Mouse (Mus musculus): ENCODE data around the gene Traip. TPM values are rescaled to one million over a fixed set of nuclear protein-coding genes. Genes with fewer than 3 reads are reported as not detected.

The Traip gene
- polyA plus RNA-seq, 1 experiment from 2014 or later, result 20.4 TPM

- ATAC-seq (ENCODE audit: insufficient read depth, low FRiP score), result peak; percentile 76
- H3K4me3 ChIP-seq (replicated peaks; ENCODE audit: low read length), result peak overlapping the region; percentile 60
- WGBS, result 57% methylated on average over 15 of the region's 15 CpGs
- peaks cover 37% of the 10 kb centered on the region for H3K4me1 ChIP-seq (ENCODE audit: control insufficient read depth, insufficient read depth, low read length)
- H3K9ac ChIP-seq (ENCODE audit: low read length), result peak overlapping the region; percentile 82
- H3K9me3 ChIP-seq (replicated peaks; ENCODE audit: control insufficient read depth, low read length), result no peaks in the 10 kb centered on the region
- H3K27me3 ChIP-seq (ENCODE audit: control insufficient read depth, insufficient read depth, low read length), result no peaks in the 10 kb centered on the region
- H3K27ac ChIP-seq (ENCODE audit: low read length), result peak overlapping the region; percentile 95
- H3K4me2 ChIP-seq (ENCODE audit: low read depth, low read length), result peak overlapping the region; percentile 76
- peaks cover 4% of the 10 kb centered on the region; the same call in 1 of the 2 replicates for H3K36me3 ChIP-seq (ENCODE audit: control insufficient read depth, insufficient read depth, low read length)
Measured at GRCm38 (mm10) chr9:107910025-107910769, 39.7 kb upstream of the Traip start.

DNA sequence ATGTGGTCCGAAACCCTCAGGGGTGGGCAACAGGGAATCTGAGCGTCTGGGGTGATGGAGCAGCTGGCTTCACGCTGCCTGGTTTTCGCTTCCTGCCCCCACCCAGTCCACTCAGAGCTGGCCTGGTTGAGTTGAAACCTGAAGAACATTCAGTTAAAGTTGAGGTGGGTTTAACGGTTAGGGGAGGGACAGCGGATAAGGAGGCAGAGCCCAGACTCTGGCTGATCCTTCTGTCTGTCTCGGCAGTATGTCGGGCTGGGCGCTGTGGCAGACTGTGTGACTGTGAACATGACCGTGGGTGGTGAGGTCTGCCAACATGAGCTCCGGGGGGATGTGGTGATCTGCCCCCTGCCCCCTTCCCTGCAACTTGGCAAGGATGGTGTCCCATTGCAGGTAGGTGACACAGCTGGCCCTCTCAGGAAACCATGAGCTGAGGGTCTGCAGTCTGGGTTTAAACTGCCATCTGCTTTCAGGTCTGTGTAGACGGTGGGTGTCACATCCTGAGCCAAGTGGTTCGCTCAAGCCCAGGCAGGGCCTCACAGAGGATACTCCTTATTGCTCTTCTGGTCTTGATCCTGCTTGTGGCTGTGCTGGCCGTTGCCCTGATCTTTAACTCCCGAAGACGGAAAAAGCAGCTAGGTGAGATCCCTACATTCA lies 35.0 kb upstream of the Traip start:
- no peak overlapping the region for H3K9ac ChIP-seq (ENCODE audit: low read length)
- WGBS, result 77% methylated on average over 16 of the region's 16 CpGs
- H3K9me3 ChIP-seq (replicated peaks; ENCODE audit: control insufficient read depth, low read length), result no peaks in the 10 kb centered on the region
- no peak overlapping the region for H3K4me3 ChIP-seq (replicated peaks; ENCODE audit: low read length)
- H3K4me1 ChIP-seq (ENCODE audit: control insufficient read depth, insufficient read depth, low read length), result peaks cover 21% of the 10 kb centered on the region
- peaks cover 7% of the 10 kb centered on the region; the same call in 1 of the 2 replicates for H3K36me3 ChIP-seq (ENCODE audit: control insufficient read depth, insufficient read depth, low read length)
- H3K27ac ChIP-seq (ENCODE audit: low read length), result no peak overlapping the region
- no peaks in the 10 kb centered on the region for H3K27me3 ChIP-seq (ENCODE audit: control insufficient read depth, insufficient read depth, low read length)
- no peak for ATAC-seq (ENCODE audit: insufficient read depth, low FRiP score)
- H3K4me2 ChIP-seq (ENCODE audit: low read depth, low read length), result no peak overlapping the region

- Histone ChIP-seq H3K27ac (ENCODE audit: low read length) (no peak overlapping the region), H3K9ac (ENCODE audit: low read length) (no peak overlapping the region; the same call in 1 of the 2 replicates), H3K36me3 (ENCODE audit: control insufficient read depth, insufficient read depth, low read length) (peaks cover 6% of the 10 kb centered on the region; the same call in 1 of the 2 replicates), H3K27me3 (ENCODE audit: control insufficient read depth, insufficient read depth, low read length) (no peaks in the 10 kb centered on the region), H3K4me1 (ENCODE audit: control insufficient read depth, insufficient read depth, low read length) (peaks cover 5% of the 10 kb centered on the region; the same call in 1 of the 2 replicates), H3K9me3 (replicated peaks; ENCODE audit: control insufficient read depth, low read length) (no peaks in the 10 kb centered on the region), H3K4me3 (replicated peaks; ENCODE audit: low read length) (no peak overlapping the region), H3K4me2 (ENCODE audit: low read depth, low read length) (no peak overlapping the region)
- ATAC-seq (ENCODE audit: insufficient read depth, low FRiP score), result no peak
- 35% methylated on average over 13 of the region's 13 CpGs for WGBS
Measured at GRCm38 (mm10) chr9:107917895-107918608, 31.9 kb upstream of the Traip start.

DNA sequence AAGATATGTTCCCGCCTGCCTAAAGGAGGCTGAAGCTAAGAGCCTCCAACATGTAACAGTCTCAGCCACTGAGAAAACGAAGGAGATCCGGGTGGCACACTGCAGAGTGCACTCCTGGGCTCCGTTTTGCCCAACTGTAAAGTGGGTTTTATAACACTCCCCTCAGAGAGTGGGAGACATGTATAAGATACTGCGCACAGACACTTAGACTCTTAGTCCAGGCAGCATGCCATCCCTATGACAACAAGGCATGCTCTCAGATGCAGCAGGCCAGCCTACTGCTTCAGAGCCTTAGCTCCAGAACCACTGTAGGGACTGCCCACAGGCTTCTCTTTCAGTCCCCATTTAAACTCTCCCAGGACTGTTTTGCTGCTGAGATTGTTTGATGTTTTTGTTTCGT lies 31.1 kb upstream of the Traip start:
- H3K27me3 ChIP-seq (ENCODE audit: control insufficient read depth, insufficient read depth, low read length), result no peaks in the 10 kb centered on the region
- H3K27ac ChIP-seq (ENCODE audit: low read length), result no peak overlapping the region
- H3K4me1 ChIP-seq (ENCODE audit: control insufficient read depth, insufficient read depth, low read length), result peaks cover 5% of the 10 kb centered on the region; the same call in 1 of the 2 replicates
- H3K9ac ChIP-seq (ENCODE audit: low read length), result no peak overlapping the region
- no peak for ATAC-seq (ENCODE audit: insufficient read depth, low FRiP score)
- H3K9me3 ChIP-seq (replicated peaks; ENCODE audit: control insufficient read depth, low read length), result no peaks in the 10 kb centered on the region
- H3K4me3 ChIP-seq (replicated peaks; ENCODE audit: low read length), result no peak overlapping the region
- H3K36me3 ChIP-seq (ENCODE audit: control insufficient read depth, insufficient read depth, low read length), result peaks cover 3% of the 10 kb centered on the region; the same call in 1 of the 2 replicates
- 76% methylated on average over 6 of the region's 6 CpGs for WGBS
- no peak overlapping the region for H3K4me2 ChIP-seq (ENCODE audit: low read depth, low read length)

DNA sequence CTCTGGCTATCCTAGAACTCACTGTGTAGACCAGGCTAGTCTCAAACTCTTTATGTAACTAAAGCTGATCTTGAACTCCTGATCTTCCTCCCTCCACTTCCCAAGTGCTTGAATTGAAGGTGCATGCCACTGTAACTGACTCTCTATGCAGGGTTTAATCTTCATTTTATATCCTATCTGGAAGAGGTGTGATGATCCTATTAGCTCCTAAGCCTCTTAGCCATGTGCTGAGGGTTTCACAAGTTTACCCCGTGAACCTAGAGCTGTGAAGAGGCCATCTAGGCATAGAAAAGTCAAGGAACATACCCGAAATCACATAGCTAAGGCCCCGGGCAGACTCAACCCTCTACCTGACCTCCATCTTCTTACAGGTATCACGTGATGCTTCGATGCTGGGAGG lies 30.5 kb upstream of the Traip start:
- WGBS, result 84% methylated on average over 5 of the region's 5 CpGs
- no peak overlapping the region for H3K9ac ChIP-seq (ENCODE audit: low read length)

GRCm38 (mm10) chr9:107923021-107923420 lies 26.9 kb upstream of the Traip start:
- Histone ChIP-seq H3K36me3 (ENCODE audit: control insufficient read depth, insufficient read depth, low read length) (no peaks in the 10 kb centered on the region; the same call in 1 of the 2 replicates), H3K4me2 (ENCODE audit: low read depth, low read length) (no peak overlapping the region), H3K9ac (ENCODE audit: low read length) (no peak overlapping the region), H3K9me3 (replicated peaks; ENCODE audit: control insufficient read depth, low read length) (no peaks in the 10 kb centered on the region), H3K27ac (ENCODE audit: low read length) (no peak overlapping the region), H3K27me3 (ENCODE audit: control insufficient read depth, insufficient read depth, low read length) (no peaks in the 10 kb centered on the region), H3K4me3 (replicated peaks; ENCODE audit: low read length) (no peak overlapping the region), H3K4me1 (ENCODE audit: control insufficient read depth, insufficient read depth, low read length) (peaks cover 10% of the 10 kb centered on the region; the same call in 1 of the 2 replicates)
- ATAC-seq (ENCODE audit: insufficient read depth, low FRiP score), result peak; percentile 48; the same call in 1 of the 2 replicates
- WGBS, result 39% methylated on average over 7 of the region's 7 CpGs

More for the DNA sequence above, 30.5 kb upstream of the Traip start:
- Histone ChIP-seq H3K4me1 (ENCODE audit: control insufficient read depth, insufficient read depth, low read length) (peaks cover 10% of the 10 kb centered on the region; the same call in 1 of the 2 replicates), H3K9me3 (replicated peaks; ENCODE audit: control insufficient read depth, low read length) (no peaks in the 10 kb centered on the region), H3K4me3 (replicated peaks; ENCODE audit: low read length) (no peak overlapping the region), H3K4me2 (ENCODE audit: low read depth, low read length) (no peak overlapping the region), H3K36me3 (ENCODE audit: control insufficient read depth, insufficient read depth, low read length) (peaks cover 3% of the 10 kb centered on the region; the same call in 1 of the 2 replicates), H3K27me3 (ENCODE audit: control insufficient read depth, insufficient read depth, low read length) (no peaks in the 10 kb centered on the region), H3K27ac (ENCODE audit: low read length) (no peak overlapping the region)
- no peak for ATAC-seq (ENCODE audit: insufficient read depth, low FRiP score)

DNA sequence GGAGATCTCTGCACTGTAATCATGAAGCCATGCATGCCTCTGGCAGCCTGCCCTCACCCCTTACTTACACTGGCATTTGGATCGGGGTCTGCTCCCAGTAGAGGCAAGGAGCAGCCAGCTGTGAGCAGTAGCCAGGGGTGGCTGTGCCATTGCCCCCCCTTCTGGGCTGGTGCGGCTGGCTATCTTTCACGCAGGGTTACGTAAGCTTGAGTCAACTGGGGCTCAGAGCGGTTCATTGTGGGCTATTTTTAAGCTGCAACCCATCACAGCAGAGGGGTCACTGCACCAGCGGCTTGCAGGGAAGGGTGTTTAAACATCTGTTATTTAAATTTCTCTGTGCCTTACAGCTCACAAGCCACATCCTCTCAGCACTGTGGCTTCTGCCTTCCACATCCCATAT lies 26.0 kb upstream of the Traip start:
- Histone ChIP-seq H3K9me3 (replicated peaks; ENCODE audit: control insufficient read depth, low read length) (no peaks in the 10 kb centered on the region), H3K4me2 (ENCODE audit: low read depth, low read length) (no peak overlapping the region), H3K4me3 (replicated peaks; ENCODE audit: low read length) (no peak overlapping the region), H3K27me3 (ENCODE audit: control insufficient read depth, insufficient read depth, low read length) (no peaks in the 10 kb centered on the region), H3K9ac (ENCODE audit: low read length) (peak overlapping the region; percentile 55; the same call in 1 of the 2 replicates), H3K36me3 (ENCODE audit: control insufficient read depth, insufficient read depth, low read length) (no peaks in the 10 kb centered on the region; the same call in 1 of the 2 replicates), H3K4me1 (ENCODE audit: control insufficient read depth, insufficient read depth, low read length) (peaks cover 12% of the 10 kb centered on the region; the same call in 1 of the 2 replicates), H3K27ac (ENCODE audit: low read length) (no peak overlapping the region)
- 30% methylated on average over 6 of the region's 6 CpGs for WGBS
- no peak for ATAC-seq (ENCODE audit: insufficient read depth, low FRiP score)

DNA sequence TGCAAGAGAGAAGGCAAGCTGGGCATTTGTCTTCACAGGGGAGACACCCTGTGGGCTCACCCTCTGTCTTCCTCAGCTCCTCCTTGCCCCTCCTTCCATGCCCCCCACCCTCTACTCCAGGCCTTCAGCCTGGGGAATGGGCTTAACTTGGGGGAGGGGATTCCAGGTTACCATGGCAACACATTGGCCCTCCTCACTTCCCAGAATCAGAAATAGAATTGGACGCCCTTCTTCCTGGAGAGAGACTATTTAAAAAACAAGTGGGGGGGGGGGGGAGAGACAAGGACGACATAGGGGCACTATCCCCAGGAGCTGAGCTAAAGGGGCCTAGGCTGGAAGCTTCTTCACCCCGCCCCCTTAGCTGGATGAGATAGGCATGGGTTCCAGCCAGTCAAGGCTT lies 24.7 kb upstream of the Traip start:
- no peaks in the 10 kb centered on the region for H3K27me3 ChIP-seq (ENCODE audit: control insufficient read depth, insufficient read depth, low read length)
- H3K36me3 ChIP-seq (ENCODE audit: control insufficient read depth, insufficient read depth, low read length), result no peaks in the 10 kb centered on the region; the same call in 1 of the 2 replicates
- 47% methylated on average over 3 of the region's 3 CpGs for WGBS
- H3K4me1 ChIP-seq (ENCODE audit: control insufficient read depth, insufficient read depth, low read length), result peaks cover 12% of the 10 kb centered on the region; the same call in 1 of the 2 replicates
- H3K4me3 ChIP-seq (replicated peaks; ENCODE audit: low read length), result no peak overlapping the region
- H3K27ac ChIP-seq (ENCODE audit: low read length), result no peak overlapping the region
- H3K9ac ChIP-seq (ENCODE audit: low read length), result no peak overlapping the region
- H3K4me2 ChIP-seq (ENCODE audit: low read depth, low read length), result no peak overlapping the region
- ATAC-seq (ENCODE audit: insufficient read depth, low FRiP score), result no peak
- H3K9me3 ChIP-seq (replicated peaks; ENCODE audit: control insufficient read depth, low read length), result no peaks in the 10 kb centered on the region
